Mouse (Mus musculus) retina, postnatal 7 days (tissue): ENCODE measurements around the gene 5730522E02Rik.
A peak's percentile ranks its signal among the peaks of the same experiment; 100 is the strongest.

Experiments used
- DNase-seq: peaks from one replicate; pipeline ENCODE4 v3.0.0-alpha.2; 2012; ENCODE audit warnings: low read depth, low spot score

The 5730522E02Rik gene

DNA sequence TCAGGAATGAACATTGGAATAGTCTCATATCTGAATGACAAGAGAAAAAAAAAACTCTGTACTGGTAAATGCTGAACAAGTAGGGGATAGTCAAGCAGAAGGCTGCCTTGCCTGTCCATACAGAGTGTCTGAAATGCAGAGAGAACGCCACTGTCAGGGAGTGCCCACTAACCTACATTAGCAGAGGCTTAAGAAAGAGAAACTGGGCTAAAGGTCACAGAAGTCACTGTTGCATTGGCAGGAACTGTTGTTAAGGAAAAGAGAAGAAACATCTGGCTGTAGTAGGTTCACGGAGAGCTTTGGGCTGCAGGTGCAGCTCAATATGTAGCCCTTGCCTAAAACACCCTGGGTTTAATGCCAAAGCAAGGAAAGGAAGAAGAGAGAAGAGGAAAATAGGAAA, 82.2 kb downstream of the 5730522E02Rik start:
- no peak for DNase-seq

DNA sequence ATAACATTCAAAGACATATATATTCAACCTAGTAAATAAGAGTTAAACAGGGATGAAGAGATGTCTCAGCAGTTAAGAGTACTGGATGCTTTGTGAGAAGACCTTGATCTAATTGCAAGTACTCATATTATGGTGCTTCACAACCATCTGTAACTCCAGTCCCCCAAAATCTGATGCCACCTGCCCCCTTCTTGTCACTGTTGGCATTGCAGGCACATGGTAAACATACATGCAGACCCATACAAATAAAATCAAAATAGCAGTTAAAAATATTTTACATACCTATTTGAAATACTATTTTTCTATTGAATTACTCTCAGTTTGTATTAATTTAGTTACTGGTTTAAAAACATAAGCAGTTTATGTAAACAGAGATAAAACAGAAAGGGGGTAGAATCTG, 84.6 kb downstream of the 5730522E02Rik start:
- DNase-seq, result no peak

DNA sequence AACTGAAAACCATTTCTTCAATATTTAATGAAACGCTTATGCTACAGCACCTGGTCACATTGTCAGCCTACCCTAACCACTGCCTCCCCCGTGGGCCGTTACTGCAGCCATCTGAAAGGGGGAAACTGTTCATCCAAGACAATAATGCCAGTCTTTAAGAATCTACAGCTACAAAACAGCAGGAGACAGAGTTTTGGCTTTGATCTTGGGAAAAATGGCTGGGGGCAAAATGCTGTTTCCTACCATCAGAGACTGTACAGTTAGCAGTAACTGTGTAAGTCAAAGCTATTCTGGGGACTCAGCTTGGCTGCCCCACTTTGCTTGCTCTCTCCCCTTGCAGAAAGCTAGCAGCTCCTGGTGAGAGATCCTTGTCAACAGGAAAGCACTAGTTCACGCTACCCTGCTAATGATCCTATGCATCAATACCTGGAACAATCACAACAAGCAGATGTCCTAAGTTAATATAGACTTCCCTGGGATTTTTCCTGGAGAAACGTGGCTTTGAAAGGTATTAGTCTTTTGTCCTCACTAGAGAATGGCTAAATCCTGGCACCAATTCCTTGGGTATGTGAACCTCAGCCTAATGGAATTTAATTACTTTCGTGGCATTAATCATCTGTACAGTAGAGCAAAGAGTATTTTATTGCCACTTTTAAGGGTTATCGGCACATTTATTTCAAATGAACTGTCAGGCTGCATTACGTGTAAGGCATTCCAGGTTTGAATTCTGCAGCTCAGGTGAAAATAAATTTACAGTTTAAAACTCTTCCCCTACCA, 89.6 kb downstream of the 5730522E02Rik start:
- no peak for DNase-seq

DNA sequence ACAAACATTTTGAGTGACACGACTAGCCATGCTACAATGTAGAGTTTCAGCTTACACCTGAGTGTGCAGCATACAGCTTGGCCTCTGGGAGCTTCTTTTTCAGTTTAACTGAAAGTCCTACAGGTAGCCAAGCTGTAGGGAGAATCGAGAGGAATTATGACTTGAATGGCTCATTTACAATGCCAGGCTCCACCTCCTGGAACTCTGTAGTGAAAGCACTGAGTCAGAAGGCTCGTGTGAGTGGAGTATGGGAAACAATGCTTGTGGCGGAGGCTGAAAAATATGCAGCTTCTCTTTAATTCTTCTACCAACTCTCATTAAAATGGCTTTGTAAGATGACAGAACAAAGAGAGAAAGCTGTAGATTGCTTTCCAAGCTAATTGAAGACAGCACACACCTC, 92.9 kb downstream of the 5730522E02Rik start:
- no peak for DNase-seq

DNA sequence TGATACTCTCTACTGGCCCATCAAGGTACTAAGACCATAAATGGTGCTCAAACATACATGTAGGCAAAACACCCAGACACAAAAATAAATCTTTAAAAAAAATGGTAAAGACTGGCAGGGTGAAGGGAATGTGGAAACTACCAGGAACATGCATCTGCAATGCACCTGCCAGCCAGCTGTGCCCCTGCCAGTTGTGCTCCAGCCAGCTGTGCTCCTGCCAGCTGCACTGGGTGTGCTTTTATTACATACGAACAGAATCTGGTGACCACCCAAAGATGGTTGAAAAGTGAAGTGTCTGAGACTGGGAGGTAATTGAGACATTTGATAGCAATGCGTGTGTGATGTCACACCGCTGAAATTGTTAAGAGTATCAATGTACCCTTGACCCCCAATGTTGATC, 98.4 kb downstream of the 5730522E02Rik start:
- DNase-seq, result no peak

DNA sequence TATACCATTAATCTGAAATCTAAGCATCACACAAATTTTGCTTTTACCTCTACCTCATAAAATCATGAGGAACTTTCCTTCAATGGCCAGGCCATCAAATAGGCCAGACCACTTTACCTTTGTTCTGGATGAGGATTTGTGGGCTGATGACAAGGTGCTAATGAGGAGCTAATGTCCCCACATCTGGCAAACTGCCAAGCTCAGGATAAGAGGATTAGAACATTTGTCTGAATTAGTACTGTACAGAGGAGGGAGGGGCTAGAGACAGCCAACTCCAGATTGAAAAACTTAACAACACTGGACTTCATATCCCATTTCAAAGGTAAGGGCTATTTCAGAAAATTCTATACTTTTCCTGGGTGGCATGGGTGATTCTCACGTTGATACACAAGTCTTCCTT, 101.9 kb downstream of the 5730522E02Rik start:
- DNase-seq, result peak; percentile 94

DNA sequence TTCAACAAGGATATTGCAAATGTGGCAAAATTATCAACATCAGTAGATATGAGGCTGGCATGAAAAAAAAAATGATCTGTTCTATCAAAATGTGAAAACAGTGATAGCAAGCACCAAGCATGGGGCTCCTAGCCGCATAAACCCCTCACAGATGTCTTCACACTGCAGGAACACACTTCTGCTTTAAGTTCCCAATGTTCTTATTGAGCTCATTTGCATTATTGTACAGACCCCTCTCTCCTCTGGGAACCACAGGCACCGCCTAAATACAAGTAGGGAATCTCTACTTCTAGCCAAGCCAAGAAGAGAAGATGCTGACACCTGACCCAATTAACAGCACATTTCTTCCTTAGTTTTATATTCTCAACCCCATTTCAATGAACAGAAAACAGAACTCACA, 105.9 kb downstream of the 5730522E02Rik start:
- no peak for DNase-seq

DNA sequence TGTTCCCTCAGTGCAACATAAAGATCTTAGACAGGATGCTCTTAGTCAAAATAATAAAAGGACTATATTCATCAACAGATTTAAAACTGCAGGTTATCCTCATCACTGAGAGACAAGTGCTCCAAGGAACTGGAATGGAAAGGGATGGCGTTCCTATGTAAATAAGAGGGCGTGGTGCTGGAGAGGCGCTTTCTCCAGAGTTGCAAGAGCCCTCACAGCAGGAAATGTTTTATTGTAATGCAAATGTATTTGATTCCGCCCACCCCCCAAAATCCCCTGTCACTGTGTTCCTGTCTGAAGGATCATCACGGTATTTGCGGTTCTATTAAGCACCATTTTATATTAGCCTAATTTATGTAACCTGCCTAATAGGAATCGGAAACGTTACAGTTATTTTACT, 106.9 kb downstream of the 5730522E02Rik start:
- no peak for DNase-seq

DNA sequence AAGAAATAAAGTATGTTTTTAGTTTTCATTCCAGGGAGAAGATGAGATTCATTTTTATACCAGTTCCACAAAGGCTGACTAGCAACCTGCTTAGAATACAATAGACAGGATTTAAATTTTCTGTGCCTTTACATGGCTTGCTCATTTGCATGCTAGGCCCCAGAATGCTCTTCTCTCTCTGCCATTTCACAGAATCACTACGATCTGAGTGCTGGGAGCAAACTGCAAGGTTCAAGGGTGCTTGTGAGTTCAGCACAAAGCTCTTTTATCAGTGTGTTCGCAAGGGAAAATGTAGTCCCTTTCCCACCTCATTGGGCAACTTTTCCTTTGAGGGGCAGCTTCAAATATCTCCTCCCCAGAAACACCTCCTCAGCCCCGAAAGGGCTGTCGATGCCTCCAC, 107.7 kb downstream of the 5730522E02Rik start:
- DNase-seq, result no peak

DNA sequence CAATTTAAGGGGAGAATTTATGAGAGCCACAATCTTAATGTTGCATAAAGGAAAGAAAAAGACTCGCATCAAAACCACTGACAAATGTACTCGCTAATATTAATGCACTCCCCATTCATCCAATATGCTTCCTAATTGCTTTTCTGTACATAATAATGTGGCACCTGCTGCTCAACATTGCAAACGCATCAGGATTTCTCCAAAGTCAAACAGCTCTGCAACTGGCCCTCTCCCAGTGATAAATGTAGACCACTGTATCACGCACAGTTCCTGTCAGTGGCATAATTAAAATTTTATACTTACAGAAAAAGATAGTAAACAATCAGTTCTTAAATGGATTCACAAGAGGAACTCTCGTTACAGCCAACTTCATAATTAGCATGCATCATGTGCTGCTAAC, 110.5 kb downstream of the 5730522E02Rik start:
- no peak for DNase-seq

DNA sequence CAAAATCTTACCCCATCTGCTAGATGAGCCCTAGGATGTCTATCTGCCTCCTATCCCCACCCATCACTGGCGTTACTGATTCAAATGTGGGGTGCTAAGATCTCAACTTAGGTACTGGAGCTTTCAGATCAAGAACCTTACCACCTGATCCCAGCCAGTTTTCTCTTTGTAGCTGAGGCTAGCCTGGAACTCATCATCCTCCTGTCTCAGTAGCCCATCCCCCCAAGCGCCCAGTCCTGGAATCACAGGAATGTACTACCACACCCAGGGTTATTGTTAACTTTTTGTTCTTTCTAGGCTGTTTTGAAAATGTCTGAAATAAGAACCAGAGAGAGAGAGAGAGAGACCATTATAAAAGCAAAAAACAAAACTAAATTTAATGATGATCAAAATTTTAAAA, 111.6 kb downstream of the 5730522E02Rik start:
- no peak for DNase-seq

DNA sequence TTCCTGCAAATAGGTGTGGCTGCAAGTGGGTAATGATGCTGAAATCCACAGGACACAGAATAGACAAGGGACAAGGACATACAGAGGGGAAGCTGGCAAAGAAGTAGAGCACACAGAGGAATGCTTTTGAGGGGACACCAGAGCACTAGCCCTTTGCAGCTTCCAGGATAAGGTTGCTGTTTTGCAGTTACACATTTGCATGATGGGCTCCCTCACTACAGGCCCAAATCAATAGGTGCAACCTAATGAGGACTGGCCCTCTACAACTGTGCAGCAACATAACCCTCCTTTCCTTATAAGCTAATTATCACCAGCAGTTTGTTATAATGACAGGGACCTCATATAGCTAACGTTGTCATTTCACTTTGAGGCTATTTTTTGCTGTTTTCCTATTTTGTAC, 114.5 kb downstream of the 5730522E02Rik start:
- DNase-seq, result no peak

DNA sequence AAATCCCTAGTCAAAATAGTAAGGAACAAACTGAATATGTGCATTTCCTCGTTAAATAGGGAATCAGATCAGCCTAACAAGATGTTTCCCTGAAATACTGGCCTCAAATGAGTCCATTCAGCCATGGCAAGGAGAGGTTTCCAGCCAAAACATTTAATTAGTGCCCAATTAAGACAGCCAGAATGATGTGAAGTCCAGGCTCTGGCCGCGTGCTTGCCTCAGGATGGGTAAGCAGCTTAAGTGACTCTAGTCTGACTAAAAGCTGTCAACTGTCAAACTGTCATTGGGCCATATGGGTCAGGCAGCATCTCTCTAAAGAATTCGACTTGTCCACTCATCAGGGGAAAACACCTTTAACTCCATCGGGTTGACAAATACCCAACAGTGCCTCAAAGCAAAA, 121.6 kb downstream of the 5730522E02Rik start:
- peak; percentile 31 for DNase-seq

DNA sequence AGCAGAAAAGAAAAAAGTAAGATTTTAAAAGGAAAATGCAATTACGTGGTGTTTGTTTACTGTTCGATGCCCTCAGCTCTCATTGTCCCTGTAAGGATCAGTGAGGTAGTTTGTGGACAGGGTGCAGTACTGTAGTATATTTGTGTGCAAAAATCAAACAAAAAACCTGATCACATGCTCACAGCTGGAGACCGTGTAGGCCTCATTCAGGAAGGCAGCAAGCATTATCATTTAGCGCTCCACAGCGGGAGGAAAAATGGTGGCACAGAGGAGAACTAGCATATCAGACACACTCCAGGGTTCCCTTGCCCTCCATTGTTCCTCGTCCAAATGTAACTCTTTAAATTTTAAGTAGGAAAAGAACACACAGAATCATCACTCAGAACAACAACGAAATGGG, 123.9 kb downstream of the 5730522E02Rik start:
- no peak for DNase-seq

DNA sequence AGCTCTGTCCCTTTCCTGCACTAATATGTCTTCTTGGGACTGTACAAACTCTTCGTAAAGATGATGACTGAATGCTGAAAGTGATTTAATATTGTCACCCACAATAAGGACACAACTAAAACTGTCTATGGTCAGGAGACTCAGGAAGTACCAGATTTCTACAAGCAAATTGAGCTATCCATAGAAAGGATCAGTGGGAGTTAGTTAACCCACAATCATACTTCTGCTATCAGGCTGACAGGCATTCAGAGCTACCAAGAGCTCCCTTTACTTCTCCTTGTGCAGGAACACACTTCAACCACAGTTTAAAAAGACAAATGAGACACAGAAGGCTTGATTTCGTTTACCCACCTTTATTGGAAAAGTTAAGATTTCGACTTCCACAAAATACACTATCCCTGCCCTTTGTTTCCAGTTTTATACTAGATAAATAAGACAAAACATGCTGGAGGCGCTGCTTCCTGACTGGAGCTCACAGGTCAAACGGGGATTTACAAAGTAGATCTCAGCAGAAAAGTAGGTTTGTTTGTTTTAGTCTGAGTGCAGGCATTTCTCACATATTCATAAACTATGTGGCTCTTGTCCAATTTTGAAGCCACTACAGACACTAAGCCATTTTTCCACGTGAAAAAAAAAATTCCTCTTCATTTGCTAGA, 125.1 kb downstream of the 5730522E02Rik start:
- no peak for DNase-seq

DNA sequence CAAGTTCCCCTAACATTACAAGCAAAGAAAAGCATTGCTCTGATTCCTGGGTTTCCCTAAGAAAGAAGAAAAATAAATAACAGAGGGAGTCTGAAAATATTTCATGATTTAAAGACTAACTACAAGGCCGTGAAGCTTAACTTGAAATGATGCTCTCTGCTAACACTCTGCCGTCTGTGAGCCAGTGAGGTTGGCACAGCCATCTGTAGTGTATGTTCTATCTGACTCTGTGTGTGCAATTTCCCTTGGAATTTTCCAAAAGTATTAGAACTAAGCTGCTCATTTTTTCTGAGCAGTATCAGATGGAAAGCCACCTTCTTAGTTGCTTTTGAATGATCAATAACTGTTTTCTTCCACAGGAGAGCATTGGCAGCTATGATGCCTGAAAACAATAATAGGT, 134.2 kb downstream of the 5730522E02Rik start:
- no peak for DNase-seq

DNA sequence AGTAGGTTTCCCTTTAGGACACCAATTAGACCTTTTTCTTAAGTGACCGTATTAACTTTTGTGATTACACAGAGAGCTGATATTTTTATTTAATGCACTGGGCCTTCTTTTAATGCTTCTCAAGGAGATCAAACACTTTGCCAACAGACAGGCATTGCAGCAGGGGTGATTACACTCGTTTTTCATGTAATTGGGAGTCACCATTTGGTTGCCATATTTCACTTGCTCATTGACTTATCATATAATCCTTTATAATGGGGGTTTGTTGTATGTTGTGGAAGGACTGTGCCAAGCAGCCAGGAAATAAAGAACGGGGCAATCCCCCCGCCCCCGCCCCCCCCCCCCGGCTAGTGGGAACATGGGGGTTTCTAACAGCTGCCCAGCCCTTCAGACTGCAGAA, 135.0 kb downstream of the 5730522E02Rik start:
- DNase-seq, result no peak

DNA sequence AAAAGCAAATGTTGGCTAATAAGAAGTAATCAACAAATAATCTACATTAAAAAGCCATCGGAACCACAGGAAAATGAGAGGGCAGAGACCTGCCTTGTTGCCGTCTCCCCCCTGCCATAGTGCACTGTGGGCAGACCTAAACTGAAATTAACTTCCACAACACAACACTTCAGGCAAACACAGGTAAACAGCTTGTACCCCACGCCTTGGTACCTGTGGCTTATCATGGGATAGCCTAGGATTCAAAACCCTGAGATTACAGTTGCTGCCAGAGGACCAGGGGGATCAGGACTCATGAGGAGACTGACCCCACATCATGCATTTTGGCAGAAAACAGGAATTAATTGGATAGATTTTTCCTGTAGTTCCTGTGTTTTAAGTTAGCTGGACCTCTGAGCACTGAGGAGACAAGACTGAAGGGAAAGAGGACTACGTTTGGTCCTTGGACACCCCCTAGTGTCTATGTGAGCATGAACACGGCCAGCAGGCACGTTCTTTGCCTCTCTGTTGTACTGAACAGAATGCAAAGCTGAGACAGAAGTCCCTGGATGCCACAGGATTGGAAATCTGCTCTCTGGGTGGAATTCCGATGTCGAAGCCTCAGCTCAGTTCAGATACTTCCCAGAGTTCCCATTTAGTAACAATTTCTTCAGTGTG, 136.8 kb downstream of the 5730522E02Rik start:
- peak; percentile 36 for DNase-seq

DNA sequence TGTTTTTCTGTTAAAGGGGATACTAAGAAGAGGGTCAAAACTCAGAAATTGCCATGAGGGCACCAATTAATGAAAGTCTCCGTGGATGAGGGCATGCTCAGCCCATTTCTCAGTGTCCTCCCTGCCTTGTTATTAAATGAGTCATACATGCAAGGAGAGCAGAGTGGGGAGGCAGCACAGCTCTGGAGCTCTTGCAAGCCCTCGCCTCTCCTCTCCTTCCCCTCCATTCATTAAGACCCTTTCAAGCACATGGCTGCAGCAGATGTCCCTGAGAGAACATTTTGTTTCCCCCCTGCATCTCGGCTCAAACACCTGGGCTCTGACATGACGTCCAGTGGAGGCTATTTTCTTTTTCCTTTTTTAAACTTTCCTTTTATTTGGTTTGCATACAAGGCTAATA, 138.5 kb downstream of the 5730522E02Rik start:
- DNase-seq, result no peak

DNA sequence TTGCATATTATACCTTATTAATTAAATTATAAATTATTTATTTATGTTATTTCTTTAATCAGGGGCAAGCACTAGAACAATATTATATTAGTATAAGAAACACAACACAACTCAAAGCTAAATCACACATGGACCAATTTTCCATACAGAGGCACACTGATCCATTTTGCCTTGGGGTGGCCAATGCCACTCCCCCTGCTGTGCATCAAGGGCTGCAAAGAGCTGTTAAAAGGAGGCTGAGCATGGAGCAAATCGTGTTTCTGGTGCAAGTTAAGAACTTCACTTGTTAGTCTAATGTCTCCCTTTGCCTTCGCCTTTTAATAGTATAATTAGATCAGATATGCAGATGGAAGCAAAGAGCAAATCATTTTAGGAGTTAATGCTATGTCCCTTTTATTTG, 147.3 kb downstream of the 5730522E02Rik start:
- no peak for DNase-seq

DNA sequence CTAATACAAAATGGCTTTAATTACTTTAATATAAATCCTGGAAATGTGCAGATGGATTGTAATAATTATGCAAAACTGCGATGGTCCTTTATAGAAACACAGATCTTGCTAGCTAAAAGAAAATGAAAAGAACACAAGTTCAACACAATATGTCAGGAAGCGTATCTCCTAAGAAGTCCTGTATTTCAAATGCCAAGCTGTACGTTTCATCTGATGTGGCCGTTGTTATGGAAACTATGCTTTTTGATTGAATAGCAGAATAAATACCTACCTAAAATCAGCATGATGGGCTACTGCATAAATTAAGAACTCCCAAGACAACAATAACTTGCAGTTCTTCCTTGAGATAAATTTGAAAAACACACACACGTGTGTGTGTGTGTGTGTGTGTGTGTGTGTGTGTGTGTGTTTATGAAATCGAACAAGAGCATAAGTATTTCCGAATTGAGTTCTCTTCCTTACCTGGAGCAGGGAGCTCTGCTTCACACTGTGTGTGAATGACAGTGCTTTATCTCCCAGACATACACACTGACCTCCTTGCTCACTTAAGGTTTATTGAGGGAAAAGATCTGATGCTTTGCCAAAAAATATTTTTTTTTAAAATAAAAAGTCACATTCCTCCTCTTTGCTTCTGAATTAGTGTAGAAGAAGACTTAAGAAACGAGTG, 149.0 kb downstream of the 5730522E02Rik start:
- no peak for DNase-seq

DNA sequence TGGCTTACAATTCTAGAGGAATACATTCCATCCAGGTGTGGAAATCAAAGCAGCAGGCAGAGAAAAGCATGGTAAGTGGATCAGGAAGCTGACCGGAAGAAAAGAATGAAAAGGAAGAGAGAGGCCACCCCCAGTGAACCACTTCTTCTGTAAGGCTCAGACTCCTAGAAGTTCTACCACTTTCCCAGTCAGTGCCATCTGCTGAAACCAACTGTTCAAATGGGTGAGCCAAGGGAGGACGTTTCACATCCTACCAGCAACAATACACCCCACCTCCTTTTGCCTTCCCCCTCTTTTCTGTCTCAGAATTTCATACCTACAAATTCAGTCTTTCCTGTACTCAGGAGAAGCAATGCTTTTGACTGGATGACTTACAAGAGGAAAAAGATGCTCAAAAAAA, 197.0 kb downstream of the 5730522E02Rik start:
- DNase-seq, result no peak
